Mouse (Mus musculus) liver, embryonic 14.5 days (tissue): ENCODE measurements around the gene Cyp4a14. TPM values are rescaled to one million over a fixed set of nuclear protein-coding genes. Genes with fewer than 3 reads are reported as not detected.

Experiments
- ATAC-seq: fragments of 200-750 bp; cut with Nextera tagmentation; 2 replicates; pipeline ENCODE4 v1.8.0; 2017; ENCODE audit warnings: moderate number of reproducible peaks, mild to moderate bottlenecking, moderate library complexity; ENCODE audit not compliant: insufficient read depth
- DNase-seq, 3 experiments: peaks; one replicate each; pipeline ENCODE4 v3.0.0-alpha.2; 2012 to 2013; ENCODE audit warnings: low read depth in 3 of 3, low spot score in 3 of 3
- H3K27ac ChIP-seq: fragments of 300-500 bp; sonication (generic); 2 replicates; pipeline ENCODE4 v1.5.1; 2014; ENCODE audit warnings: moderate library complexity, mild to moderate bottlenecking, control low read depth, inconsistent platforms
- H3K27me3 ChIP-seq: fragments of 300-500 bp; sonication (generic); 2 replicates; pipeline ENCODE4 v1.6.1; 2014; ENCODE audit warnings: mild to moderate bottlenecking, low read length, moderate library complexity; ENCODE audit not compliant: control insufficient read depth, insufficient read depth
- H3K36me3 ChIP-seq: fragments of 300-500 bp; sonication (generic); replicated peaks from 2 replicates; pipeline ENCODE4 v1.6.1; 2014; ENCODE audit warnings: low read depth; ENCODE audit not compliant: control insufficient read depth, insufficient read depth
- H3K4me1 ChIP-seq, 2 experiments: fragments of 200-500 bp in 1 of 2; fragments of 300-500 bp in 1 of 2; sonication (generic) in 1 of 2; replicated peaks; 2 replicates each; pipeline ENCODE4 v1.6.1; 2012 to 2014; ENCODE audit warnings: antibody characterized with exemption in 1 of 2, inconsistent platforms in 1 of 2, low read length in 1 of 2; ENCODE audit not compliant: control insufficient read depth in 2 of 2, insufficient read depth in 2 of 2
- H3K4me2 ChIP-seq: fragments of 300-500 bp; sonication (generic); 2 replicates; pipeline ENCODE4 v1.6.1; 2014; ENCODE audit warnings: low read depth, mild to moderate bottlenecking, control low read depth, moderate library complexity
- H3K4me3 ChIP-seq, 2 experiments: fragments of 200-500 bp in 1 of 2; fragments of 300-500 bp in 1 of 2; sonication (generic) in 1 of 2; 2 replicates each; pipeline ENCODE4 v1.5.1; 2012 to 2014; ENCODE audit warnings: low read depth in 2 of 2, low read length in 2 of 2, mild to moderate bottlenecking in 2 of 2, control low read depth in 1 of 2, inconsistent platforms in 1 of 2, moderate library complexity in 1 of 2; ENCODE audit not compliant: insufficient read depth in 1 of 2
- H3K9ac ChIP-seq: fragments of 300-500 bp; sonication (generic); replicated peaks from 2 replicates; pipeline ENCODE4 v1.6.1; 2014; ENCODE audit warnings: mild to moderate bottlenecking, control low read depth, moderate library complexity
- H3K9me3 ChIP-seq: fragments of 300-500 bp; sonication (generic); 2 replicates; pipeline ENCODE4 v1.6.1; 2016; ENCODE audit warnings: low read length, mixed read lengths; ENCODE audit not compliant: control insufficient read depth
- CTCF ChIP-seq: IDR thresholded peaks from 2 replicates; pipeline ENCODE4 v1.5.1; 2016; ENCODE audit warnings: antibody characterized with exemption, low read depth, control low read depth
- EP300 ChIP-seq: IDR thresholded peaks from 2 replicates; pipeline ENCODE4 v1.6.1; 2016; ENCODE audit warnings: antibody characterized with exemption, low read depth
- WGBS: fragments of 180-500 bp; shearing (Covaris S2); extraction: QIAGEN DNeasy Blood & Tissue Kit; methylation state at CpG from one replicate; pipeline ENCODE4 v1.1.7; 2014; ENCODE audit not compliant: insufficient replicate concordance; 5-methylcytosine and 5-hydroxymethylcytosine counted together
- polyA plus RNA-seq, 2 experiments: library from polyadenylated mRNA; depleted of rRNA in 1 of 2; stranded (reverse) in 1 of 2; unstranded in 1 of 2; fragments of >200 nt; fragmentation: Nextera tagmentation in 1 of 2; extraction: Ambion mirVana in 1 of 2; gene quantifications; 2 replicates each; pipeline versions ENCODE4 v1.2.1 to v1.2.3; 2012 to 2014

The Cyp4a14 gene
- polyA plus RNA-seq, 2 experiments: not detected

DNA sequence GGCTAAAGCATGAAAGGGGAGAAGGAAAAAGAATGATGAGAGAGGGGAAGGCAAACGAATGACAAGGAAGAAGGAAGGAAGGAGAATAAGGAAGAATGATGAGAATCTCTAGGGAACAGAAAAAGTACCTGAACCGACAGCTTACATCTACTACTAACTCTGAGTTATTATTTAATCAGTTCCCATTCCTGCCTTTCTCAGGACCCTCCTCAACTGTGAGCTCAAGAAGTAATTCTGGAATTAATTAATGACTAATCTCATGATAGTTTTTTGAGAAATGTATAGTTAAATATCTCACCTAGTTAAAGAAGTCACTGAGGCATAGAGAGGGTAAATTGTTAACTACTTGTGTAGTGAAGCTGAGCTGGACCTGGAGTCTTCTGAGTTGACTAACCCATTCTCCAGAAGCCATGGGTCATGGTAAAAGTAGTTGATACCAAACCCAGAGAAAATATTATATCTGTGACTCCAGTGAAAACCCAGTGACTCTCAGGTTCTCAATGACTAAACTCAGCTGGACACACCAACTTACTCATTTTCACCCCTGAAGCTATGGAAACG lies 45.3 kb downstream of the Cyp4a14 start:
- Histone ChIP-seq H3K36me3 (no peaks in the 10 kb centered on the region), H3K4me2 (no peak overlapping the region), H3K27ac (no peak overlapping the region), H3K27me3 (no peaks in the 10 kb centered on the region), H3K9me3 (no peaks in the 10 kb centered on the region), H3K9ac (no peak overlapping the region), H3K4me1 (no peaks in the 10 kb centered on the region), H3K4me3 (no peak overlapping the region)
- WGBS: 37% methylated on average over 3 of the region's 3 CpGs
- DNase-seq: no peak
- ATAC-seq: no peak
- TF ChIP-seq EP300 (no peak), CTCF (no peak)

Other genes starting within 250 kb of the Cyp4a14 start
- gene Cyp4a12a, start 197.1 kb downstream of the Cyp4a14 start, polyA plus RNA-seq (2012; rRNA removed): 0.01 TPM in 1 of 2 replicates, not detected in the other
- 0.05 TPM in 1 of 2 replicates, not detected in the other for gene Cyp4a12a, start 197.1 kb downstream of the Cyp4a14 start, polyA plus RNA-seq (2014; fragmentation: Nextera tagmentation; extraction: Ambion mirVana)
- gene Cyp4a12b, start 84.5 kb downstream of the Cyp4a14 start, polyA plus RNA-seq (2012; rRNA removed): not detected in 2 replicates
- not detected in 2 replicates for gene Cyp4a12b, start 84.5 kb downstream of the Cyp4a14 start, polyA plus RNA-seq (2014; fragmentation: Nextera tagmentation; extraction: Ambion mirVana)
- gene Cyp4a30b, start 43.5 kb downstream of the Cyp4a14 start, polyA plus RNA-seq (2012; rRNA removed): not detected in 2 replicates
- not detected in 2 replicates for gene Cyp4a30b, start 43.5 kb downstream of the Cyp4a14 start, polyA plus RNA-seq (2014; fragmentation: Nextera tagmentation; extraction: Ambion mirVana)
- gene Cyp4a10, start 22.1 kb upstream of the Cyp4a14 start, polyA plus RNA-seq (2012; rRNA removed): 0.04 TPM in 1 of 2 replicates, not detected in the other
- gene Cyp4a10, start 22.1 kb upstream of the Cyp4a14 start, polyA plus RNA-seq (2014; fragmentation: Nextera tagmentation; extraction: Ambion mirVana): not detected in 2 replicates
- 0.06 and 0.34 TPM in 2 replicates for gene Cyp4a31, start 67.5 kb upstream of the Cyp4a14 start, polyA plus RNA-seq (2012; rRNA removed)
- gene Cyp4a31, start 67.5 kb upstream of the Cyp4a14 start, polyA plus RNA-seq (2014; fragmentation: Nextera tagmentation; extraction: Ambion mirVana): 0.04 and 0.16 TPM in 2 replicates
- gene Cyp4a32, start 104.8 kb upstream of the Cyp4a14 start, polyA plus RNA-seq (2012; rRNA removed): not detected in 2 replicates
- gene Cyp4a32, start 104.8 kb upstream of the Cyp4a14 start, polyA plus RNA-seq (2014; fragmentation: Nextera tagmentation; extraction: Ambion mirVana): not detected in 2 replicates
- gene Cyp4b1, start 151.6 kb upstream of the Cyp4a14 start, polyA plus RNA-seq (2012; rRNA removed): 1.1 TPM in 2 replicates
- 1.6 and 2.2 TPM in 2 replicates for gene Cyp4b1, start 151.6 kb upstream of the Cyp4a14 start, polyA plus RNA-seq (2014; fragmentation: Nextera tagmentation; extraction: Ambion mirVana)
- 6.0 and 6.9 TPM in 2 replicates for gene Efcab14, start 241.6 kb upstream of the Cyp4a14 start, polyA plus RNA-seq (2012; rRNA removed)
- gene Efcab14, start 241.6 kb upstream of the Cyp4a14 start, polyA plus RNA-seq (2014; fragmentation: Nextera tagmentation; extraction: Ambion mirVana): 12.0 and 12.6 TPM in 2 replicates